Mouse (Mus musculus): ENCODE results near the gene Atp6v0a4. TPM values are rescaled to one million over a fixed set of nuclear protein-coding genes. Genes with fewer than 3 reads are reported as not detected.
A peak's percentile ranks its signal among the peaks of the same experiment; 100 is the strongest.

Atp6v0a4 gene
- under 1 TPM; 0.16 to 0.43 TPM for total RNA-seq (2021)
- long read RNA-seq, experiment 1, result 0 reads
- long read RNA-seq, experiment 2, result 0 reads

DNA sequence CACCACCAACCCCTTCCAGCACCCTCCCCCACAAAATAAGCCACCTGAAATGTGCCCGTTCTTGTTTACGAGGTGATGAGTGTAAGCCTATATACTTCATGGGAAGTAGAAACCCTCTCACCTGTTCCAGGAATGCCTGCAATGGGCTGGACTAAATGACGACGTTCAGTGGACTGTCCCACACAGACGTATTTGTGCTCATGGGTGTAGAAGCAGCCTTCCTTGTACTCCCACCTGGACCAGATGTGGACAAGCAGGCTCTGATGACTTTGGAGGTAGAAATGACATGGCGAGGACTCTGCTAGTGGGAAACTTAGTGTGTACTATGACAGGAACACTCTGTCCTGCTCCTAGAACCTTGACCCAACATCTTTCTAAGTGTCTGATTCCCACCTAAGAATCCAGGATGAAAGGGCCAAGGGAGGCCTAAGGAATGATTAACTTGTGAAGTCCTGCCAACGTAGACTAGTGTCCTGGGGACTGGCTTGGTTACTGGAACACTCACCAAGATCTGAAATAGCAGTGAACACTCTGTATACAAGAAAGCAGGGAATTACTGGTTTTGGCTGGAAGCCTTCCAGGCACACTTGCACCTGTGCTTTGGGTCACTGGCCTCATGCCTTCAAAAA lies at the start of gene Atp6v0a4:
Gene Atp6v0a4 (minus strand): TSS at position 380 of the 629 bp plus-strand sequence.
- DNase-seq (ENCODE audit: low spot score), result no peak

- no peak for DNase-seq (ENCODE audit: low spot score)
These were observed 41.0 kb upstream of the Atp6v0a4 start for GRCm38 (mm10) chr6:38165385-38165784.

- DNase-seq (ENCODE audit: low spot score), result no peak
These were observed 40.3 kb upstream of the Atp6v0a4 start for GRCm38 (mm10) chr6:38164705-38165104.

DNA sequence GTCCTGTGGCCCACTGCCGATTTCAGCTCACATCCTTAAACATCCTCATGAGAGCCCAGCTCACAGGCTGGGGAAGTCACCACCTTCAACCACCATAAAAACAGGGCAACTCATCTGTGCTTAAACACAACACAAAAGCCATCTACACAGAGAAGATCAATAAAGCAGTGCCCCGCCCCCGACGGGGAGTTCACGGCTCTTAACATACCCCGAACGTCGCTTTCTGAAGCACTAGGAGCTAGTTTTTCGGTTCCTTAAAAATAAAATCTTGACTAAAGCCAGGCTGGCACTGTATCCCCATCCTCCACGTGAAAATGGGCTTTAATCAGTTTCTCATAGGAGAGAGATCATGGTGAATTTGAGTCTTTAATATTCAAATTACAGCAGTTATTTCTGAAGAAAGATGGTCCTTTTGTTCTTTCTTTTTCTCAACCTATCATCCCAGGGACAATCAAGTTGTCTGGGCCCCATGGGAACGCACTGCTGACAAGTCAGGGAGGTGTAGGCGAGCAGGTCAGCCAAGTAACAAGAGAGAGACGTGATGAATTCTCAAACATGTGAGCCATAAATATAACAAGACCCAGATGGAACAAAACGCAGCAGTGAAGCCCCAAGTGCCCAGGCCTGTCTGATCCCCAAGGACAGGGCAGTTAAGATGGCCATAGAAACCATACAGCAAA lies 38.6 kb upstream of the Atp6v0a4 start:
- DNase-seq (ENCODE audit: low spot score), result no peak

DNA sequence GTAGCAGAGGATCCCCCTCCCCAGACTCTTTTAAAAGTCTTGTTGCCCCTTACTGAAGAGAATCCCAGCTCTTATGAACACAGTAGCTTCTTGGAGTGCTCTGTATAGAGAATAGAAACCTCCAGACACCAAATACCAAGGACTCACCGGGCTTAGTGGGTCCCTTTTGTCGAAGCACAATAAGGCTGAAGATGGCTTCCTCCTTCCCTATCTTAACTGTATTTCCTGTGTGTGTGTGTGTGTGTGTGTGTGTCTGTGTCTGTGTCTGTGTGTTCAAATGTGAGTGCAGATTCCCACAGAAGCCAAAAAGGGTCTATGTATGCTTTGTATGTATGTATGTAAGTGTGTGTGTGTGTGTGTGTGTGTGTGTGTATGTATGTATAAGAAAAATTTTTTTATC lies 36.2 kb upstream of the Atp6v0a4 start:
- no peak for DNase-seq (ENCODE audit: low spot score)

DNA sequence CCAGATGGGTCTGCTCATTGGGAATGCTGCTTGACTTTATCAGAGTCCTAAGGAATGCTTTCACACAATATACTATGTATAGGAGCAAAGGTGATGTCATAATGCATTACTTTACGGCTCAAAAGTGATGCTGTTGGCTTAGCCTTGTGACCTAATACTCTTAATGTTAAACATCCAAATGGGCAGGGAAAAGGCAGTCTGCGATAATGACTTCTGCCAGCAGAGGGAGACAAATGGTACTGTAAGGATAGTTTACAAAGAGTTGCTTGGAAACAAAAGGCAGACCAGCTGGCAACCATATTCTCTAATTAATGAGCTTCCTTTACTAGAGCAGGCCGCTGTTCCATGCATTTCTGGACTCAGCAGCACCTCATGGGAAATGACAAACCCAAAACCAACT lies 35.7 kb upstream of the Atp6v0a4 start:
- DNase-seq (ENCODE audit: low spot score), result peak; percentile 86

DNA sequence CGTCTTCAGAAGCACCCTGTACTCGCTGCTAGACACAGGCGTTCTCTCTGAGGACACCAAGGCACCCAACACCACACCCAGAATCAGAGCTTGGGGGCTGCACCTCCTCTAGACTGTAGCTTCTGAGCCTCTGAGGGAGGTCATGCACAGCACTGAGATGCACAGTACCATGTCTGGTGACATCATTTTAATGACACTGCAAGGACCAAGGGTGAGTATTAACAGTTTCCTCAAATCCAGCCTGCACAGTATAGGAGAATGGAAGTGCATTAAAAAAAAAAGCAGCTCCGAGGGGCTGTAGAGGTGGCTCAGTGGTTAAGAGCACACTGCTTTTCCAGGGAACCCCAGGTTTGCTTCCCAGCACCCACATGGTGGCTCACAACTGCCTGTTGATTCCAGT lies 35.2 kb upstream of the Atp6v0a4 start:
- no peak for DNase-seq (ENCODE audit: low spot score)

DNA sequence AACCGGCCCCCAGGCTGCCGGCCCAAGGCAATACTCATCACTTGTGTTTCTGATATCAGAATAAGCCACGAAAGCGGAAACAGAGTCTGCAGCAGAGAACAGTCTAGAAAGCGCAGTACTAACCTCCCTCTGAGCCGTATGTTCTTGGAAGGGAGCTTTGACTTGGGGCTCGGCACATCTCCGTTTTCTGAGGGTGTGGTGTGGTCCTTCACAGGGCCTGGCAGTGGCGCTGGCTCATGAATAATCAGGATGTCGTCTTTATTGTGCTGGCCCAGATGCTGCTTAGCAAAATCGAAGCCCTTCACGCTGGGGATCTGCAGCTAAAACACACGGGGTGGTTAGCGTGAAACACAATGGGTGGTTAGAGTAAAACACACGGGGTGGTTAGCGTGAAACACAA lies 33.5 kb upstream of the Atp6v0a4 start:
- no peak for DNase-seq (ENCODE audit: low spot score)

GRCm38 (mm10) chr6:38156204-38156603 lies 31.8 kb upstream of the Atp6v0a4 start:
- DNase-seq (ENCODE audit: low spot score), result no peak

DNA sequence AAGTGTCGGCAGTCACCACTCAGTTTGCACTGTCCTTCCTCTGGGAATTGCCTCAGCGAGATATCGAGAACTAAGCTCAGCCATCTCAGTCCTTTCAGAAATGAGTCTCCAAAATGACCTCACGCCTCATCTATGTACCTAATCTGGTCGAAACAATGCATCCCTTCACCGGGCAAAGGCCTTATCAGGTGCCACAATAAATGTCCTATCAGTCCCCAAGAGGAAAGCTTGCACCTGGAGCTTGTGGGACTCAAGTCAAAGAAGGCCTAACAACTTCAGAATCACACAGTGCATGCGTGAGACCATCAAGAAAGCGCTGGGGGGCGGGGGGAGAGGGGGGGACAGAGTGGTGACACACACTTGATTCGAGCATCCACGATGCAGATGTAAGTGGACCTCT lies 27.9 kb upstream of the Atp6v0a4 start:
- DNase-seq (ENCODE audit: low spot score), result no peak

GRCm38 (mm10) chr6:38149483-38149882 lies 25.1 kb upstream of the Atp6v0a4 start:
- DNase-seq (ENCODE audit: low spot score), result no peak

GRCm38 (mm10) chr6:38148626-38149025 lies 24.2 kb upstream of the Atp6v0a4 start:
- DNase-seq (ENCODE audit: low spot score), result no peak

DNA sequence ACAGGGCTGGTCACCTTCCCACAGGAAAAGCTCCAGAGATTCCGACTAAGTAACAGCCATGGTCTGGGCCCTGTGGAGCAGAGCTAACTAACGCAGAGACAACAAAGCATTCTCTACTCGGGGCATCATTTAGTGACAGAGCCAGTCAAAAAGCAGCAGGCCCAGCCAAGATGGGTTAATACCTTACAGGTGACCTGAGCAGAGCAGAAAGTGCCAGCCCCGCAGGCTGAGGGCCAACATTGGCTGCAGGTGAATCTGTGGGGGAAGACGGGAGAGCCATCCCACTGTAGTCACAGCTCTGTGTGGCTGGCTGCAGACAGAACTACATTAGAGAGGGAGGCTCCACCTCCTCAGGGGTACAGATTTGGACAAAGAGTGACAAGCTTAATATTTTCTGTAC lies 22.9 kb upstream of the Atp6v0a4 start:
- no peak for DNase-seq (ENCODE audit: low spot score)

- peak; percentile 30 for DNase-seq (ENCODE audit: low spot score)
These were observed 21.2 kb upstream of the Atp6v0a4 start for GRCm38 (mm10) chr6:38145463-38146065.

GRCm38 (mm10) chr6:38144161-38144998 lies 20.0 kb upstream of the Atp6v0a4 start:
- DNase-seq (ENCODE audit: low spot score), result peak; percentile 72

DNA sequence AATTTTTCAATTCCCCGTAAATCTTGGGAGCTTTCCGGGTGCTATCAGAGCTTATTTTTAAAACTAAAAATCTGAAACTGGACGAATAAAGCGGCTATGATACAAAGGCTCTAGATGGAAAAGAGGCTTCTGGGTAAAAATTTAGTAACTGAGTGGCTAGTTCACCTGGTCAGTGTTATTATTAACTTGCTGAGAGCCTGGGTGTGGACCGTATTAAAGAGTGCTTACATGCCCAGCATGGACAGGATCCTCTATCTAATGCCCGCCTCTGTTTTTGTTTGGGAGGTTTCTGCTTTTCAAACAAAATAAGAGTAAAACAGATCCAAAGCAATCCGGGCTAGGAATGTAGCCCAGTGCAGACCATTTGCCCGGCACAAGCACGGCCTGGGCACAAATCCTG lies 16.0 kb upstream of the Atp6v0a4 start:
- no peak for DNase-seq (ENCODE audit: low spot score)

DNA sequence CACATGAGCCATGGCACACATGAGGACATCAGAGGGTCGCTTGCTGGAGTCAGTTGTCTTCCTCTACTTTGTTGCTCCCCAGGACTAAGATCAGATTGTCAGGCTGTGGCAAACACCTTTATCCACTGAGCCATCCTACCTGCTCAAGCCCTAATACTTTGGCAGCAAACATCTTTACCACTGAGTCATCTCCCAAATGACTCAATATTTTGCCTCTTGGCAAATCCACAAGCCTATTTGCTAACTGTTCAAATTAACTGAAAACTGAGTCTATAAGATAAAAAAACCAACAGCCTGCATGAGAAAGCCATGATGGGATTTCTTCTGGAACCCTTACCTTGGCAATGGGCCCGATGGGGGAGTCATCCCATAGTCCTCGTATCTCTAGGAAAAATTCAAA lies 14.7 kb upstream of the Atp6v0a4 start:
- DNase-seq (ENCODE audit: low spot score), result no peak

- peak; percentile 52 for DNase-seq (ENCODE audit: low spot score)
These were observed 10.6 kb upstream of the Atp6v0a4 start for GRCm38 (mm10) chr6:38134806-38135559.

- DNase-seq (ENCODE audit: low spot score), result peak; percentile 48
These were observed 7.4 kb upstream of the Atp6v0a4 start for GRCm38 (mm10) chr6:38131801-38132231.

DNA sequence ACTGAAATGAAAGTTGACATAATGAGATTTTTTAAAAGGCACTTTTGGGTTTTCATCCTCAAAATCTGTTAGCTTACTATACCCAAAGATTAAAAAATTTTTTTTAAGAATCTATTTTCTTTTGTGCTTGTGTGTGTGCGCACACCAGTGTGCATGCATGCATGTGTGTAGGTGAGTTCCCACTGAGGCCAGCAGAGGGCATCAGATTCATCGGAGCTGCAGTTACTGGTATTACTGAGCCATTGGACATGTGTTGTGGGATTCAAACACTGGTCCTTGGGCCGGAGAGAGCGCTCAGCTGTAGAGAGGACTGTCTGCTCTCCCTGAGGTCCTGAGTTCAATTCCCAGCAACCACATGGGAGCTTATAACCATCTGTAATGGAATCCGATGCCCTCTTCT lies 5.5 kb upstream of the Atp6v0a4 start:
- no peak for DNase-seq (ENCODE audit: low spot score)

GRCm38 (mm10) chr6:38128115-38128514 lies 3.7 kb upstream of the Atp6v0a4 start:
- DNase-seq (ENCODE audit: low spot score), result no peak

All from gastrocnemius, adult 18-20 months (tissue).